Mouse (Mus musculus): ENCODE data around the gene St6galnac1. TPM values are rescaled to one million over a fixed set of nuclear protein-coding genes. Genes with fewer than 3 reads are reported as not detected.

The St6galnac1 gene
- not detected for polyA plus RNA-seq (2014; fragmentation: Illumina TruSeq; extraction: RNeasy Lipid Tissue Mini Kit (QIAGEN cat#74804); ENCODE audit: low replicate concordance)

GRCm38 (mm10) chr11:116775407-116775806 lies at the start of gene St6galnac1:
Gene St6galnac1, minus strand, starts transcription at chr11:116775507.

Other genes with a start within 250 kb of the St6galnac1 start
- gene Sphk1, start 244.6 kb downstream of the St6galnac1 start, polyA plus RNA-seq (2014; fragmentation: Illumina TruSeq; extraction: RNeasy Lipid Tissue Mini Kit (QIAGEN cat#74804); ENCODE audit: low replicate concordance), result 0.85 TPM
- 0.78 TPM for gene Ube2o, start 194.1 kb downstream of the St6galnac1 start, polyA plus RNA-seq (2014; fragmentation: Illumina TruSeq; extraction: RNeasy Lipid Tissue Mini Kit (QIAGEN cat#74804); ENCODE audit: low replicate concordance)
- not detected for gene Aanat, start 189.1 kb downstream of the St6galnac1 start, polyA plus RNA-seq (2014; fragmentation: Illumina TruSeq; extraction: RNeasy Lipid Tissue Mini Kit (QIAGEN cat#74804); ENCODE audit: low replicate concordance)
- not detected for gene Rhbdf2, start 148.5 kb downstream of the St6galnac1 start, polyA plus RNA-seq (2014; fragmentation: Illumina TruSeq; extraction: RNeasy Lipid Tissue Mini Kit (QIAGEN cat#74804); ENCODE audit: low replicate concordance)
- gene Prcd, start 122.0 kb downstream of the St6galnac1 start, polyA plus RNA-seq (2014; fragmentation: Illumina TruSeq; extraction: RNeasy Lipid Tissue Mini Kit (QIAGEN cat#74804); ENCODE audit: low replicate concordance), result not detected
- 0.22 TPM for gene Cygb, start 121.2 kb downstream of the St6galnac1 start, polyA plus RNA-seq (2014; fragmentation: Illumina TruSeq; extraction: RNeasy Lipid Tissue Mini Kit (QIAGEN cat#74804); ENCODE audit: low replicate concordance)
- gene Mxra7, start 52.5 kb upstream of the St6galnac1 start, polyA plus RNA-seq (2014; fragmentation: Illumina TruSeq; extraction: RNeasy Lipid Tissue Mini Kit (QIAGEN cat#74804); ENCODE audit: low replicate concordance), result 5.2 TPM
- gene Mettl23, start 67.8 kb upstream of the St6galnac1 start, polyA plus RNA-seq (2014; fragmentation: Illumina TruSeq; extraction: RNeasy Lipid Tissue Mini Kit (QIAGEN cat#74804); ENCODE audit: low replicate concordance), result 46.3 TPM
- 6.2 TPM for gene Jmjd6, start 67.9 kb upstream of the St6galnac1 start, polyA plus RNA-seq (2014; fragmentation: Illumina TruSeq; extraction: RNeasy Lipid Tissue Mini Kit (QIAGEN cat#74804); ENCODE audit: low replicate concordance)
- 24.8 TPM for gene Mfsd11, start 76.9 kb upstream of the St6galnac1 start, polyA plus RNA-seq (2014; fragmentation: Illumina TruSeq; extraction: RNeasy Lipid Tissue Mini Kit (QIAGEN cat#74804); ENCODE audit: low replicate concordance)
- gene Srsf2, start 77.6 kb upstream of the St6galnac1 start, polyA plus RNA-seq (2014; fragmentation: Illumina TruSeq; extraction: RNeasy Lipid Tissue Mini Kit (QIAGEN cat#74804); ENCODE audit: low replicate concordance), result 683 TPM
- not detected for gene Mgat5b, start 143.4 kb upstream of the St6galnac1 start, polyA plus RNA-seq (2014; fragmentation: Illumina TruSeq; extraction: RNeasy Lipid Tissue Mini Kit (QIAGEN cat#74804); ENCODE audit: low replicate concordance)